Mouse (Mus musculus) yolk sac, embryonic 10.5 days (tissue): ENCODE results near the gene Tuba1c.

Experiments used
- DNase-seq: peaks from one replicate; pipeline ENCODE4 v3.0.0-alpha.2; 2017; ENCODE audit warnings: low spot score

The Tuba1c gene

GRCm38 (mm10) chr15:99029619-99030584 is at the start of gene Tuba1c:
TSS of gene Tuba1c (plus strand) at chr15:99029891.
- peak; percentile 99 for DNase-seq

GRCm38 (mm10) chr15:98980012-98980614 is 49.6 kb upstream of the Tuba1c start:
- no peak for DNase-seq

- DNase-seq: no peak
These were observed 47.6 kb upstream of the Tuba1c start for GRCm38 (mm10) chr15:98982100-98982499.

GRCm38 (mm10) chr15:98983431-98984081 is 46.1 kb upstream of the Tuba1c start:
- DNase-seq: no peak

GRCm38 (mm10) chr15:98984681-98985080 is 45.0 kb upstream of the Tuba1c start:
- DNase-seq: no peak

GRCm38 (mm10) chr15:98985240-98985981 is 44.3 kb upstream of the Tuba1c start:
- peak; percentile 75 for DNase-seq

- DNase-seq: no peak
These were observed 43.5 kb upstream of the Tuba1c start for GRCm38 (mm10) chr15:98985982-98986715.

GRCm38 (mm10) chr15:98987077-98987630 is 42.5 kb upstream of the Tuba1c start:
- DNase-seq: no peak

GRCm38 (mm10) chr15:98987661-98988181 is 42.0 kb upstream of the Tuba1c start:
- DNase-seq: no peak

GRCm38 (mm10) chr15:98988787-98989186 is 40.9 kb upstream of the Tuba1c start:
- DNase-seq: no peak

GRCm38 (mm10) chr15:98989701-98990430 is 39.8 kb upstream of the Tuba1c start:
- no peak for DNase-seq

- DNase-seq: no peak
These were observed 38.8 kb upstream of the Tuba1c start for GRCm38 (mm10) chr15:98990669-98991539.

GRCm38 (mm10) chr15:98991540-98992050 is 38.1 kb upstream of the Tuba1c start:
- DNase-seq: no peak

GRCm38 (mm10) chr15:98992086-98992912 is 37.4 kb upstream of the Tuba1c start:
- DNase-seq: peak; percentile 55

- DNase-seq: peak; percentile 92
These were observed 36.4 kb upstream of the Tuba1c start for GRCm38 (mm10) chr15:98993093-98993793.

- peak; percentile 83 for DNase-seq
These were observed 35.8 kb upstream of the Tuba1c start for GRCm38 (mm10) chr15:98993865-98994264.

GRCm38 (mm10) chr15:98994957-98995520 is 34.7 kb upstream of the Tuba1c start:
- DNase-seq: no peak
